Mouse (Mus musculus) intestine, embryonic 16.5 days (tissue): ENCODE data around the gene Gm20388. TPM values are rescaled to one million over a fixed set of nuclear protein-coding genes. Genes with fewer than 3 reads are reported as not detected.

Experiments used
- ATAC-seq: fragments of 200-750 bp; cut with Nextera tagmentation; 2 replicates; pipeline ENCODE4 v1.8.0; 2017; ENCODE audit warnings: moderate TSS enrichment, moderate library complexity
- H3K27ac ChIP-seq: fragments of 300-500 bp; sonication (generic); 2 replicates; pipeline ENCODE4 v1.5.1; 2014; ENCODE audit warnings: mild to moderate bottlenecking, low read length
- H3K27me3 ChIP-seq: fragments of 300-500 bp; sonication (generic); replicated peaks from 2 replicates; pipeline ENCODE4 v1.6.1; 2014; ENCODE audit warnings: low read length, control low read depth, mixed read lengths; ENCODE audit not compliant: control insufficient read depth, insufficient read depth
- H3K36me3 ChIP-seq: fragments of 300-500 bp; sonication (generic); 2 replicates; pipeline ENCODE4 v1.6.1; 2014; ENCODE audit warnings: low read length, control low read depth; ENCODE audit not compliant: control insufficient read depth, insufficient read depth
- H3K4me1 ChIP-seq: fragments of 300-500 bp; sonication (generic); 2 replicates; pipeline ENCODE4 v1.6.1; 2014; ENCODE audit warnings: low read length, control low read depth, mixed read lengths; ENCODE audit not compliant: control insufficient read depth, insufficient read depth
- H3K4me2 ChIP-seq: fragments of 300-500 bp; sonication (generic); 2 replicates; pipeline ENCODE4 v1.6.1; 2014; ENCODE audit warnings: low read depth, low read length, control low read depth
- H3K4me3 ChIP-seq: fragments of 300-500 bp; sonication (generic); 2 replicates; pipeline ENCODE4 v1.5.1; 2014; ENCODE audit warnings: mild to moderate bottlenecking, low read length
- H3K9ac ChIP-seq: fragments of 300-500 bp; sonication (generic); 2 replicates; pipeline ENCODE4 v1.6.1; 2014; ENCODE audit warnings: low read depth, low read length
- H3K9me3 ChIP-seq: fragments of 300-500 bp; sonication (generic); 2 replicates; pipeline ENCODE4 v1.6.1; 2016; ENCODE audit warnings: low read length, control low read depth; ENCODE audit not compliant: control insufficient read depth
- WGBS: fragments of 180-500 bp; shearing (Covaris S2); extraction: QIAGEN DNeasy Blood & Tissue Kit; methylation state at CpG from one replicate; pipeline ENCODE4 v1.1.7; 2014; 5-methylcytosine and 5-hydroxymethylcytosine counted together
- polyA plus RNA-seq: library from polyadenylated mRNA; unstranded; fragments of >200 nt; fragmentation: Nextera tagmentation; extraction: Ambion mirVana; gene quantifications from 2 replicates; pipeline ENCODE4 v1.2.1, GENCODE M21; 2015

The Gm20388 gene
- polyA plus RNA-seq, 1 experiment from 2014 or later = 5.8 TPM

DNA sequence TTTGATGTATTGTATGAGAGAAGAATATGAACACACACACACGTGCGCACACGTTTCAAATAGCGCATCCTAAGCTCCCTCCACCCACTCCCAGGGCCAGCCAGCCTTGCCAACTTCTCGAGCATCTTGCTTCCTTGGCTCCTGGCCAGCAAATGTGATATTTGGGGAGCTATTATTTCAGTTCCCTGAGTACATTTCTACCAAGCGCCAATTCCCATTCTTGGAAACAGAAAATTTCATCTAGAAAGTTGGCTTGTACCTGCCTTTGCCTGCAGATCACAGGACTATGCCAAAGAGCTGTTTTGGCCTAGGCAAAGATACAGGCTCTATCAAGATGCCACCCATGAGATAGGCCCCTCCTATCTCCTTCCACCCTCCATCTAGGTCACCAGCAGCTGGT lies 2644.1 kb downstream of the Gm20388 start:
- Histone ChIP-seq H3K9ac (no peak overlapping the region), H3K27me3 (no peaks in the 10 kb centered on the region), H3K9me3 (no peaks in the 10 kb centered on the region), H3K4me1 (peaks cover 16% of the 10 kb centered on the region), H3K4me3 (no peak overlapping the region), H3K36me3 (no peaks in the 10 kb centered on the region), H3K27ac (no peak overlapping the region), H3K4me2 (no peak overlapping the region)
- WGBS = 70% methylated on average over 6 of the region's 6 CpGs
- ATAC-seq = no peak

DNA sequence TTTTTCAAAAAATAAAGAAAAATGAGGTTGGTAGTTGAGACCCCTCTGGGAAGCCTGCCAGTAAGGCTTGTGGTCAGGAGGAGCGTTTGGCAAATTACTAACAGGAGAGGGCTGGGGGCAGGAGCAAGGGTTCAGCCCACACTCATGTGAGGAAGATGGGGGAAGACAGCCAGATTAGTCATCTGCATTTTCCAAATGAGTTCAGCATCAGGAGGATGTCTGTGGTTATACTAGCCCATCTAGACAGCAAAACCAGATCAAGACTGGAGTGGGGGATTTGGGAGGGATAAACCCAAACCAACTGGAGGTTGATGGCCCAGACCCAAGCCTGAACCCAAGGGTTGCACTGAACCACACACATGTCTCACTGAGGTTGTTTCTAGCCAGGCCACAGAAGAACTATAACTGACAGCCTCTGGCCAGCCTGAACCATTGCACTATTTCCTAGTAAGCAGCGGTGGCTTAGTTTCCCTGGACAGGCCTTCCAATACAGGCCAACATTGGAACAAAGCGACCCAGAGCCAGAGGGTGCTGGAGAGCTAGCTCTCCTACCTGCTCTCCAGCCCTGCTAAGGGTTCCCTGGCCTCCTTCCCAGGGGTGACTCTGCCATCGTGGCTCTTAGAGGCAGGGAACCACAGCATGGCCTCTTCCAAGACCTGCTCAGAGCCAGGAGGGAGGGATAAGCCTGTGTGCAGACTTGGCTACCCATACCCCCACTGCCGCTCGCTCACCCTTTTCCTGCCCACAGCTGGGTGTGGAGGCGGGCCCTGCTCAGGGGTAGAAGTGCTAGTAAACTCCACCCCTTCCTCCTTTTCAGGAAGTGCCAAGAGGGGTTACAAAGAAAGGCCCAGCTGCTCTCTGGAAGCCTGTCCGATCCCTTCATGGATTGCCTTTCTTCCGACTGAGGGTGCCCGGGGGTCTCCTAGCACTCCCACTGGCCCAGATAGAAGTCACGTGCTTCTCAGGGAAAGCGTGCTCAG lies 2645.7 kb downstream of the Gm20388 start:
- Histone ChIP-seq H3K4me1 (peaks cover 10% of the 10 kb centered on the region), H3K27me3 (no peaks in the 10 kb centered on the region), H3K4me2 (no peak overlapping the region), H3K27ac (peak overlapping the region; percentile 57), H3K4me3 (no peak overlapping the region), H3K9me3 (no peaks in the 10 kb centered on the region), H3K9ac (peak overlapping the region; percentile 9; the same call in 1 of the 2 replicates), H3K36me3 (no peaks in the 10 kb centered on the region)
- ATAC-seq = peak; percentile 52
- 66% methylated on average over 12 of the region's 12 CpGs for WGBS

DNA sequence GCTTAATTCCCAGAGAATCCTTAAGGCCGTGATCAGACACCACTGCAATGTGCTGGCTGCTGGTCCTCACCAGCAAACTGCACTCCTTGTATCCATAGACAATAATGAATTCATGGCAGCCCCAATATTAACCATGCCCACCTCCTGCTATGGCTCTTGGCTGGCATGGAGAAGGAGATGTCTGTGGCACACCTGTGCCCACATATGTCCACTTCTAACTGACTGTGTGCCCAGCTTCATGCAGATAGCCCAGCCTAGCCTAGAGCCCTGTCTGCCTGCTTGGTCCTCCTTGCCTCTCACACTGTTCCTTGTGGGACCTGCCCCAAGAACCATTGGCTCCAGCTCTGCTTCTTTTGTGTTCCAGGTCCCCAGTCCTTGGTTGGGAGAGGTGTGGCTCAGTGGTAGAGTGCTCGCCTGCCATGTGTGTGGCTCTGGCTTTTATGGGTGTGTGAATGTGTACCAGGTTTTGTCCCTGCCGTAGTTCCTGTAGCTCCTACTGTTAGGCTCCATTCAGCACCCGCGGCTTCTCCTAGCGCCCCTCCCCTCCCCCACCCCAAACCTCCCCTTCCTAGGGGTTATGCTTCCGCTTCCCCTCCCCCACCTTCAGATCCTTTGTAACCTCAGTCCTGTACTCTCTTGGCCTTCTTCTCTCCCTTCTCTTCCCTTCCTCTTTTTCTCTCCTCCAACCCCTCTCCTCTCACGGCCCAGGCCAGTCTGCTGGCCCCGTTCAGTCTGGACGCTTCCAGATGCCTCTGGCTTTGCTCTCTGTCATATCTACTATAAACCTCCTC lies 2646.8 kb downstream of the Gm20388 start:
- H3K9ac ChIP-seq = no peak overlapping the region
- no peaks in the 10 kb centered on the region for H3K9me3 ChIP-seq
- no peaks in the 10 kb centered on the region for H3K27me3 ChIP-seq
- H3K4me2 ChIP-seq = no peak overlapping the region
- peaks cover 10% of the 10 kb centered on the region for H3K4me1 ChIP-seq
- H3K4me3 ChIP-seq = no peak overlapping the region
- ATAC-seq = no peak
- no peaks in the 10 kb centered on the region for H3K36me3 ChIP-seq
- H3K27ac ChIP-seq = no peak overlapping the region
- 40% methylated on average over 10 of the region's 10 CpGs for WGBS

DNA sequence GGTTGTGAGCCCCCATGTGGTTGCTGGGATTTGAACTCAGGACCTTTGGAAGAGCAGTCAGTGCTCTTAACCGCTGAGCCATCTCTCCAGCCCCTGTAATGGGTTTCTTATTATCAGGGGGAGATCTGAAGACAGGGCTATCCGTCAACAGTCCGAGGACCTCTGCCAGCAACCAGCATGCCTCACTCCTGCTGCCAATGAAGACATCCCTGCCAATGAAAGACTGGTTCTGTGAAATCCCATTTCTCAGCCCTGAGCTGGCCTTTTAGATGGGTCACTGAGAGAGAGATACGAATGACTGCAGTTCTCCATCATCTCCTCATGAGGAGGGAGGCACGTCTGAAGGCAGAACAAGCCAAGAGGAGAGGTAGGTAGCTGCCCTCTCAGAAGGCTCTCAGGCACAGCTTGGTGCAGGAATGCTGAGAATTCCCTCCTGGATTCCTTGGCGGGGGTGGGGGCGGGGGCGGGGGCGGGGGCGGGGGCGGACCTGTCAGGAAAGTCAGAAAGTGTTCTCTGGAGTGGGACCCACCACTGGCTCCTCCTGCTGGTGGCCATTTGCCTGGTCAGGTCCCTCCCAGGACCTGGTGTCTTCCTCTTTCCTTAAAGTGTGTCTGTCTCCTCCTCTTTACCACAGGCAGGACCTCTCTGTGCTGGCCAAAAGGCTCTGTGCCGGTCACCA lies 2648.2 kb downstream of the Gm20388 start:
- H3K9me3 ChIP-seq = no peaks in the 10 kb centered on the region
- no peak overlapping the region for H3K4me3 ChIP-seq
- no peak for ATAC-seq
- no peak overlapping the region for H3K4me2 ChIP-seq
- peak overlapping the region; percentile 42; the same call in 1 of the 2 replicates for H3K27ac ChIP-seq
- no peaks in the 10 kb centered on the region for H3K36me3 ChIP-seq
- WGBS = 18% methylated on average over 12 of the region's 12 CpGs
- H3K9ac ChIP-seq = no peak overlapping the region
- H3K4me1 ChIP-seq = peaks cover 10% of the 10 kb centered on the region
- no peaks in the 10 kb centered on the region for H3K27me3 ChIP-seq

DNA sequence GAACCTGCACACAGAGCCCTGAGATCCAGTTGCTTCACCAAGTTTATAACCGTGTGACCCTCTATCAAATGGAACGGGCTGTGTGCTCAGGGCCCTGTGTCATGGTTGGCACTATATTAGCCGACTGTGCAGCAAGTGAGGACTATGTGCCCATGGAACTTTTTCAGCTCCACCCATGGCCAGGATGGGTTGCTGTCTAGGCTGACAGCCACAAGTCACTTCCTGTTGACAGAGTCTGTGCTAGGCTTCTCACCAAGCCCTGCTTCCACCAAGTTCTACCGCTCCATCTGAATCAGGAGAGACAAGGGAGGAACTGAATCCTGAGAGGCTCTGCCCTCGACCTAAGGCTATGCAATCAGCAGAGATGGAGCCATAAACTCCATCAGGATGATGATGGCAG lies 2650.6 kb downstream of the Gm20388 start:
- ATAC-seq = no peak
- no peaks in the 10 kb centered on the region for H3K27me3 ChIP-seq
- no peaks in the 10 kb centered on the region for H3K9me3 ChIP-seq
- 75% methylated on average over 5 of the region's 5 CpGs for WGBS
- peaks cover 13% of the 10 kb centered on the region for H3K4me1 ChIP-seq
- H3K36me3 ChIP-seq = no peaks in the 10 kb centered on the region
- no peak overlapping the region for H3K9ac ChIP-seq
- H3K27ac ChIP-seq = no peak overlapping the region
- no peak overlapping the region for H3K4me3 ChIP-seq
- H3K4me2 ChIP-seq = no peak overlapping the region

DNA sequence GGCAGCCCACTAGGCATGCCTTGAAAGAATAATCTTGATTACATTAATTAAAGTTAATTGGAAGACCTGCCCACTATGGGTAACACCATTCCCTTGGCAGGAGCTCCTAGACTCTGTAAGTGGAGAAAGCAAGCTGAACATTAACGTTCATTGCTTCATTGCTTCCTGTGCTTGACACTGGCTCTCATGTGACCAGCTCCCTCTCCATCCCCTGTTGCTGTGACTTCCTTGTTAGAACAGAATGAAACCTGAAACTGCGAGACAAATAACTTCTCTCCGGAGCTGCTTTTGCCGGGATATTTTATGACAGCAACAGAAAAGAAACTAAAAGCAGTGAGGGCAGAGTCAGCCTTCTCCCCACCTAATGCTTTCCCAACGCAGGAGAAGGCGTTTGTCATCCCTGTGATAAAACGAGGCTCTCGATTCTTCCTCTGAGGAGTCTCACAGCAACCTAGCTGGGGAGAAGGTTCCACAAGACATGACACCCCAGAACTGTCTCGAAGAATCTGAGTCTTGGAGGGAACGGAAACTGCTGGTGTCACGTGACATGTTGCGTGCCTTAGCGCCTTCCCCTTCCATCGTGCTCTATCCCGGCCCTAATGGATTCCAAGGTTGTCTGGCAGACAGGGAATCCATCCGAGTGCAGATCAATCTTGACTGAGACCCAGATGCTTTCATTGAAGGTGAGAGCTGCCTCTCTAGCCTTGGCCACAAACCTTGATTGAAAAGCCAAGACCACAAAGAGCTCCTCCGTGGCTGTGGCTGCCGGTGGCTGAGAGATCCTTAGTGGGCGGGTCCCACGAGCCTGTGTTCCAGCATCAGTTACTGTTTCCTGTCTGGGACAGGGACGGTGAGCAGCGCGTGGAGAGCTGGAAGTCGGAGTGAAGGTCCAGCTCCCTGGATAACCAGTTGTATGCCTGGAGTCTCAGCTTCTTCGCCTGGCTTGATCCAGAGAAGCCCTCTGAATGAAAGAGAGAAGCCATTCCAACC lies 2654.0 kb downstream of the Gm20388 start:
- H3K9me3 ChIP-seq = no peaks in the 10 kb centered on the region
- 0 out of 2 replicates have a peak overlapping the region, but pooled peaks have one; percentile 33 for H3K27ac ChIP-seq
- no peak overlapping the region for H3K9ac ChIP-seq
- no peaks in the 10 kb centered on the region for H3K27me3 ChIP-seq
- WGBS = 75% methylated on average over 25 of the region's 25 CpGs
- no peak overlapping the region for H3K4me3 ChIP-seq
- H3K4me2 ChIP-seq = no peak overlapping the region
- no peak for ATAC-seq
- H3K36me3 ChIP-seq = 0 out of 2 replicates have a peak, but pooled peaks cover 3% of the 10 kb centered on the region
- H3K4me1 ChIP-seq = peaks cover 24% of the 10 kb centered on the region

DNA sequence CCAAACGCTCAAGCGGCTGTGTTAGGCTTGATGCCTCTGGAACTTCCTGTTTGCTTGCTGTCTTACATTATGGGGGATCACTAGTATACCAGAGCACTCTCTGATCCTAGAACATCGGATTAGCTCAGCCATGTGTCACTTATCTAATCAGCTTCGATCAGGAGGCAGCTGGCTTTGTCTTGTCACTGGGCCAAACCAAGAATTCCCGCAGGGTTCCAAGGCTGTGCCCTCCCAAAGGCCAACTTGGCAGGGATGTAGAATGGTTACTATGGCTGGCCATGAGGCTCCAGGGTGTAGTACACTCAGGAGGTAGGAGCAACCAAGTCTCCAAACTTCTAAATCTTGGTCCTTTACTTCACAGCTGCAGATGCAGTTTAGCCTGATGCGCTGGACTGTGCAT lies 2656.1 kb downstream of the Gm20388 start:
- 23% methylated on average over 6 of the region's 6 CpGs for WGBS
- no peaks in the 10 kb centered on the region for H3K9me3 ChIP-seq
- no peak for ATAC-seq

DNA sequence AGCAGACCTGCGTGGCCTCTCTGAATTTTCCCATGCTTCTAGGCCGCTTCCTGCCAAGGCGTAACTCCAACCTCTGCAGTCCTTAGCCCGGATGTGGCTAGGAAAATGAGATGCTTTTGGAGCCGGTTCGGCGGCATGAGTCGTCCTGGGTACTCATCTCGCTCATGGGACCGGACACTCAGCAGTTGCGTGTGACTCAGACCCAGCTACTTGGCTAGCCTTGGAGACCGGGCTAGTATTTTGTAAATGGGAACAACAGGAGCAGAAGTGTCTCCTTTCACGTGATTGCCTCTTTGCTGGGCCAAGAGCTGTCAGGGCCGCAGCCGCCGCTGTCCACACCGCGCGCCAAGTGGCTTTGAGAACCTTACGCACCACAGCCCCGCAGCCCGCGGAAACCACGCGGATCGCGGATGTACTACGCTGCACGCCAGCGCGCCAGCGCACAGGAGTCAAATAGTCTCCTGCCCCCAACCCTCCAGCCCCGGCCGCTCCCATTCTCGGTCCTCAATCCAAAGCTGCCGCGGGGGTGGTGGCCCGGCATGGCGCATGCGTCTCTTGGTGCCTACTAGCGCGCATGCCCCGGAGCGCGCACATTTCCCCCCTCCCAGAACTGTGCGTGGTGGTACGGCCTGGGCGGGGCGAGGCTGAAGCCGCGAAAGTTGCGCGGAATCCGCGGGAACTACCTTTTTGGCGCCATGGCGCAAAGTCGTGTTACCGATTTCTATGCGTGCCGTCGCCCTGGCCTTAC lies 2656.9 kb downstream of the Gm20388 start, which contains the start of gene Cdt1:
Gene Cdt1 (plus strand): TSS at position 655 of the 748 bp plus-strand sequence.
- WGBS = under 1% methylated on average over 62 of the region's 62 CpGs
- H3K4me2 ChIP-seq = peak within 1 kb of the TSS; percentile 66
- peak within 1 kb of the TSS; percentile 96 for H3K9ac ChIP-seq
- H3K9me3 ChIP-seq = no peaks in the 10 kb centered on the region
- H3K4me1 ChIP-seq = peaks cover 34% of the 10 kb centered on the region
- H3K36me3 ChIP-seq = peaks cover 25% of the 10 kb centered on the region; the same call in 1 of the 2 replicates
- ATAC-seq = peak; percentile 95
- no peaks in the 10 kb centered on the region for H3K27me3 ChIP-seq
- H3K27ac ChIP-seq = peak within 1 kb of the TSS; percentile 97
- H3K4me3 ChIP-seq = peak within 1 kb of the TSS; percentile 92

More for the DNA sequence above, 2656.1 kb downstream of the Gm20388 start:
- Histone ChIP-seq H3K27ac (peak overlapping the region; percentile 97), H3K4me1 (peaks cover 29% of the 10 kb centered on the region), H3K4me2 (peak overlapping the region; percentile 66), H3K36me3 (peaks cover 21% of the 10 kb centered on the region; the same call in 1 of the 2 replicates), H3K9ac (peak overlapping the region; percentile 96), H3K4me3 (peak overlapping the region; percentile 92), H3K27me3 (no peaks in the 10 kb centered on the region)
